Mouse (Mus musculus): ENCODE measurements at regions not wholly inside any gene's neighbourhood (a gene's known extent, or its start where the extent isn't known, plus 50 kb on each side); places are given as distances from the start of the nearest gene placed in this dataset.
A peak's percentile ranks its signal among the peaks of the same experiment; 100 is the strongest.

DNA sequence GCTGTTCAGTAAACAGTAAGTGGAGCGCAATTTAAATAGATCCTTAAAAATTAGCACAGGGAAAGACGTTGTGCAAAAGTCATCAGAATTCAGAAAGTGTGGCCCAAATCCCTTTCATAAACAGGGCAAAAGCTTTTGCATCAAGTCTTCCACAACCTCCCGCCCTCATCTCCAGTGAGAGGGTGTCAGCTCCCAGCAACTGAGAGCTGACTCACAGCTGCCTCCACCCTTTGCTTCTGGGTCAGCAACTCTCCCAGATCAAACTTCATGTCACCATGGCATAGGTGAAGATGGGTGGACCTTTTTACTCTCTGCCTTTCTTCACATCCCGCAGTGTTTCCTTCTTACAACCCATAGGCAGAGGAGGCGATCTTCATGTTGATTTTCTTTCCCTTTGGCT, 768.0 kb downstream of the Gm826 start:
- 65% methylated on average over 5 of the region's 5 CpGs for WGBS (ENCODE audit: insufficient replicate concordance)
- no peaks in the 10 kb centered on the region for H3K9me3 ChIP-seq (replicated peaks)
- H3K9ac ChIP-seq, result no peak overlapping the region
- H3K4me3 ChIP-seq (replicated peaks), result no peak overlapping the region
- H3K36me3 ChIP-seq (replicated peaks), result no peaks in the 10 kb centered on the region
- H3K27me3 ChIP-seq, result no peaks in the 10 kb centered on the region
- H3K27ac ChIP-seq (replicated peaks), result no peak overlapping the region
- no peak for ATAC-seq (ENCODE audit: insufficient read depth)
- no peak overlapping the region for H3K4me2 ChIP-seq
- no peaks in the 10 kb centered on the region for H3K4me1 ChIP-seq (replicated peaks)

DNA sequence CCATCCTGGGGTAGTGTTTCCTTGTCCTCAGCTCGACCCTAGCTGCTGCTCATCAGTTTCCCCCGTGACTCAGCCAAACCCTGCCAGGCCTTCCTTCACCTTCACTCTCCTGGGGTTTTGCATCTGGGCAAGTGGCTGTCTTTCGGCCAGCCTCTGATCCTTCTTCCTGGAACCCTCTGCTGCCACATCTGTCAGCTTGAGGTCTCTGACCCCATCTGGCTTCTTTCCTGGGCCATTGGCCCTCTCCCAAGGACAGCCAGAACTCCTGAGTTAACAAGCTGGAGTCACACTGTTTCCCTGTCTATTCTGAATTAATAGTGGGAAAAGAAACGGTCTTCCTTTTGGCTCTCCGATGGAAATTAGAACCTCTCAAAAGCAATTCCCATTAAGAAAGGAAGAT, 767.5 kb downstream of the Gm826 start:
- Histone ChIP-seq H3K4me3 (replicated peaks) (no peak overlapping the region), H3K9me3 (replicated peaks) (no peaks in the 10 kb centered on the region), H3K27ac (replicated peaks) (no peak overlapping the region), H3K4me1 (replicated peaks) (no peaks in the 10 kb centered on the region), H3K4me2 (no peak overlapping the region), H3K27me3 (no peaks in the 10 kb centered on the region), H3K36me3 (replicated peaks) (no peaks in the 10 kb centered on the region), H3K9ac (no peak overlapping the region)
- 52% methylated on average over 5 of the region's 5 CpGs for WGBS (ENCODE audit: insufficient replicate concordance)
- ATAC-seq (ENCODE audit: insufficient read depth), result no peak

DNA sequence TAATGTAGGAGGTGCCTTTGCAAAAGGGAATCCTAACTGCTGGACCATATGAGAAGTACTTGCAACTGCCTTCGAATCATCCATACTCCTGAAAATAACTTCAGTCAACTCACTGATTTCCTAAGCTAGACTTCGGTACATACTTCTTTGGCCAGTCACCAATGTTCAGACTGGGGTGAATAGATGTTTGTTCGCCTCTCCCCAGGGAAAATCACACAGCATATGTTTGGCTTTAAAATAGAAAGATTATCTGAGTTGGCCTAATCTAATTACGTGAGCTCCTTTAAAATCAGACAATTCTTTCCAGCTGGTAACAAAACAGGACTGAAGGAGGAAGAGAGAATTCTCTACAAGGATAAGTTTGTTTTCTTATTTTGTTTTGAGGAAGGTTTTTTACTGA, 765.6 kb downstream of the Gm826 start:
- WGBS (ENCODE audit: insufficient replicate concordance), result 60% methylated on average over 4 of the region's 4 CpGs
- no peaks in the 10 kb centered on the region for H3K9me3 ChIP-seq (replicated peaks)
- no peaks in the 10 kb centered on the region for H3K36me3 ChIP-seq (replicated peaks)
- H3K9ac ChIP-seq, result no peak overlapping the region
- no peaks in the 10 kb centered on the region for H3K27me3 ChIP-seq
- no peaks in the 10 kb centered on the region for H3K4me1 ChIP-seq (replicated peaks)
- H3K4me3 ChIP-seq (replicated peaks), result no peak overlapping the region
- H3K27ac ChIP-seq (replicated peaks), result no peak overlapping the region
- H3K4me2 ChIP-seq, result no peak overlapping the region
- no peak for ATAC-seq (ENCODE audit: insufficient read depth)

DNA sequence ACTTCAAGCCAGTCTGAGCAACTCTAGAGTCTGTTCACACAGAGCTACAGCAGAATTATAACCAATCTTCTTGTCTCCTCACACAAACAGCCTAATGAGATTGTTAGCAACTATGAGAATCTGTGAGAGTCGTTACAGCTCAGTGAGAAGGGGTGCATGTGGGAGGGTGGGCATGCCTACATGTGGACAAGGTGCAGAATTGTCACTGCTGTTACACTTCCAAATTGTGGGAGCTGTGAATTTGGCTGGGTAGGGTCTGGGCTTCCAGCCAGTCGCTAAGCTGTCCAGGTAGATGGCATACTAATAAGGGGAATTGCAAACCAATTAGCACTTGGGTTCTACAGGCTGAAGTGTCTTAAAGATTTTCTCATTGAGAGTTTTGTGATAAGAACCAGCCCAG, 762.1 kb downstream of the Gm826 start:
- Histone ChIP-seq H3K4me2 (no peak overlapping the region), H3K36me3 (replicated peaks) (no peaks in the 10 kb centered on the region), H3K4me1 (replicated peaks) (no peaks in the 10 kb centered on the region), H3K27me3 (no peaks in the 10 kb centered on the region), H3K4me3 (replicated peaks) (no peak overlapping the region), H3K27ac (replicated peaks) (no peak overlapping the region), H3K9me3 (replicated peaks) (no peaks in the 10 kb centered on the region), H3K9ac (no peak overlapping the region)
- no peak for ATAC-seq (ENCODE audit: insufficient read depth)
- WGBS (ENCODE audit: insufficient replicate concordance), result 55% methylated on average over 2 of the region's 2 CpGs

DNA sequence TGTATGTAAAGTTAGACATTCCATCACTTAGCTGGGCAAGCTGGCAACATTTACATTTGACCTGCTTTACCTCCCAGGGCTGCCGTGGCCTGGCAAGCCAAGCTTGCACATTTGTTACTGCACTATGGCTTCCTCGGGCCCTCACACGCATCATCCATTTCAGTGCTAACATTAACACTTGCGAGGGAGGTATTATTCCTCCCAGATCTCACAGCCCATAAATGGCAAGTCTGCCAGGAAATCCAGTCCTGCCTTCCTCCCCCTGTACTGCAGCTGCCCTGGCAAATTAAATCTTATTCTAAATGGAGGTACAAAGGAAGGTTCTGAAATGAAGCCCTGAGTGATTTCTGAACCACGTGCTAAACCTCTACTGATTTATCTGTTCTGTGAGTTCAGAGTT, 758.7 kb downstream of the Gm826 start:
- no peaks in the 10 kb centered on the region for H3K9me3 ChIP-seq (replicated peaks)
- H3K4me2 ChIP-seq, result no peak overlapping the region
- ATAC-seq (ENCODE audit: insufficient read depth), result no peak
- no peak overlapping the region for H3K27ac ChIP-seq (replicated peaks)
- 65% methylated on average over 5 of the region's 5 CpGs for WGBS (ENCODE audit: insufficient replicate concordance)
- H3K27me3 ChIP-seq, result no peaks in the 10 kb centered on the region
- no peak overlapping the region for H3K4me3 ChIP-seq (replicated peaks)
- H3K4me1 ChIP-seq (replicated peaks), result no peaks in the 10 kb centered on the region
- no peaks in the 10 kb centered on the region for H3K36me3 ChIP-seq (replicated peaks)
- no peak overlapping the region for H3K9ac ChIP-seq

DNA sequence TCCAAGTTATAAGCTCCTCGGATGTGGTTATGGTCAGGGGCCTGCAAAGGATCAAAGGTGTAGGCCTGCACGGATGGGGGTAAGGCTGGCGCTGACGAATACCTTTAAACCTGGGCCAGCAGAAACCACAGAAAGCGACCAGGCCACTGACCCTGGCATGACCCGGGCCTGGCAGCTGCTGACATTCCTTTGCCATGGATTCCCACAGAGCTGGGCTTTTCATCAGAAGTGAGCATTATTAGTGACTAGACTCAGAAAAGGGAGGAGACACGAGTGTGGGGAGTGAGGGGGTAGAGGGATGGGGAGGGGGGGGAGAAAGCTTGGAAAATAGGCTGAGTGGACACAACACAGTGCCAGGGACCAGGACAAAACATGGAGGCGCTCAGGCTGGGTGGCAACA, 750.9 kb downstream of the Gm826 start:
- no peak overlapping the region for H3K27ac ChIP-seq (replicated peaks)
- H3K36me3 ChIP-seq (replicated peaks), result no peaks in the 10 kb centered on the region
- H3K4me2 ChIP-seq, result no peak overlapping the region
- no peaks in the 10 kb centered on the region for H3K9me3 ChIP-seq (replicated peaks)
- H3K4me1 ChIP-seq (replicated peaks), result no peaks in the 10 kb centered on the region
- no peak overlapping the region for H3K9ac ChIP-seq
- ATAC-seq (ENCODE audit: insufficient read depth), result no peak
- H3K4me3 ChIP-seq (replicated peaks), result no peak overlapping the region
- no peaks in the 10 kb centered on the region for H3K27me3 ChIP-seq
- 50% methylated on average over 8 of the region's 8 CpGs for WGBS (ENCODE audit: insufficient replicate concordance)

DNA sequence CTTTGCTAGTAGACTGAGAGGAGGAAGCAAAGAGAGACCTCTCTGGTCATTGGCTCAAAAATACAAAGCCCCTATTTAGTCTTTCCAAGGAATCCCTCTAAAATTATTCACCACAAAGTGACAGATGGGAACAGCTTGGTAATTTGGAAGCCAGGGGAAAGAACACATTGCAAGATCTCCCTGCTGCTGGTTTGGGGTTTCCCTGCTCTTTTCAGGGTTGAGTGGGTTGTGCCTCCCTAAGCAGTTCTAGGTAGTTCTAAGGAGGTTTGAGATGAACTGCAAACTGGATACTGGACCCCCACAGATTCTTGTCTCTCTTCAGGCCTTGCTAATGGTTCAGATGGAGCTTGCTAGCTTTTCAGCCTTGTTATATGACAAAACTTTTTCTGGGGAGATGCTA, 749.3 kb downstream of the Gm826 start:
- Histone ChIP-seq H3K4me3 (replicated peaks) (no peak overlapping the region), H3K4me1 (replicated peaks) (no peaks in the 10 kb centered on the region), H3K27me3 (no peaks in the 10 kb centered on the region), H3K27ac (replicated peaks) (no peak overlapping the region), H3K9ac (no peak overlapping the region), H3K4me2 (no peak overlapping the region), H3K9me3 (replicated peaks) (no peaks in the 10 kb centered on the region), H3K36me3 (replicated peaks) (no peaks in the 10 kb centered on the region)
- ATAC-seq (ENCODE audit: insufficient read depth), result no peak

DNA sequence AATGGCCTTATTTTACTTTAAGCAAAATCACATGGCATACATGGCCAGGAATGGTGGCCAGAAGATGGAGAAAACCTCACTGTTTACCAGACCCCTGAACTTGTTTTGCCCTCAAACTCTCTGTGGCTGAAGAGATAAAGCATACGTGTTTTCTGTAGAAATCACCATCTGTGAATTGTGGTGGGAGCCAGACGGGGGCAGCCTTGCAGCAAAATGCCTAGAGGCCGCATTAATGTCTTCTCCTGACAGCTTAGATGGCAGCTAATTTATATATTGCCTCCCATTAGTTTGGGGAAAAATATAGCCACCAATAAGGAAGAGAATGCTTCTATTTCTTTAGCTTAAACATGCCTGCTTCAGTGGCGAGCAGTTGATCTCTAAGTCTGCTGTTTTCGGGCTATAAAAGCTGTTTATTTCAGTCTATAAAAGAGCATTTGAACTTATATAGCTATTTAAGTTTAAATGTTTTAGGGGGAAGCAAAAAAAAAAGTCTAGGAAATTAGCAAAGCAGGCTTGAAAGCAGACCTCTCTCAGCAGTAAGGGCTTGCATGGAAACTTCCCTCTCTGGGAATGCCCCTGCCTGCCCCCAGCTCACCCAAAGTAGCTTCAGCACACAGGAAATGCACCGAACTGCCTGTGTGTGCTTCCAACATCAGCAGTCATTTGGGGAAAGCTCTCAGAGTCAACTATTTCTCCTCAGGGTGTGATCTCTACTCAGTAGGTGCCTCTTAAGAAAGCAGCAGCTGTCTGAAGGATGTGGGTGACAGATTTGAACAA, 747.1 kb downstream of the Gm826 start:
- no peak for ATAC-seq (ENCODE audit: insufficient read depth)
- Histone ChIP-seq H3K27ac (replicated peaks) (no peak overlapping the region), H3K9ac (no peak overlapping the region), H3K4me2 (no peak overlapping the region), H3K4me1 (replicated peaks) (no peaks in the 10 kb centered on the region), H3K9me3 (replicated peaks) (no peaks in the 10 kb centered on the region), H3K36me3 (replicated peaks) (no peaks in the 10 kb centered on the region), H3K27me3 (no peaks in the 10 kb centered on the region), H3K4me3 (replicated peaks) (no peak overlapping the region)
- 37% methylated on average over 6 of the region's 6 CpGs for WGBS (ENCODE audit: insufficient replicate concordance)

DNA sequence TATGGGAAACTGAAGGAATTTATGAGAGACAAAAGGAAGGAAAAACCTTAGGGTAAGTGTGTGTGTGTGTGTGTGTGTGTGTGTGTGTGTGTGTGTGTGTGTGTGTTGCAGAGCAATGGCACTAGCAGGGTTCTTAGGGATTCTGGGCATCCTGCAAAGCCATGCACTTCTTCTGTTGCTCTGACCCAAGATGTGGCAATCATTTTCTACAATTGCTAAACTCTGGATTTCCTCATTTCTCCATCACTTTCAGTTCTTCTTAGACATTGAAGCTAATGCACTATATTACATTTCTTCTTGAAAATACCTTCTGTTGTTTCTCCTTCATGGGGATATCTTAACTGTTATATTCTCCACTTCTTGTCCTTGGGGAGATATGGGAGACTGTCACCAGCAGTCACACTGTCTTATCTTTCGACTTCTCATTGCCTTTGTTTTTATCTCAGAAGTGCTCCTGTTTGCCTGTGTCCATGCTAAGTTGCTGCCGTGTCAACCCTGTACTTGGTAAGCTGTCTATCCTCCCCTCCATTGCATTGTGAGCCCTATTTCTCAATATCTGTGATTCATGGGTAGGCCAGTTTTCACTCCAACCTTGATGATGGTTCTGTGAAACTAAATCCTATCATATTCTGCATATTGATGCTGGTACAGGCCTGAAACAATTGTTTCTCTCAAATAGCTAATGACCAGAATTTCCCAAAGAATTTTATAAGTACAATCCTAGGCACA, 742.4 kb downstream of the Gm826 start:
- H3K9ac ChIP-seq, result no peak overlapping the region
- no peaks in the 10 kb centered on the region for H3K36me3 ChIP-seq (replicated peaks)
- H3K4me3 ChIP-seq (replicated peaks), result no peak overlapping the region
- 31% methylated on average over 2 of the region's 2 CpGs for WGBS (ENCODE audit: insufficient replicate concordance)
- H3K9me3 ChIP-seq (replicated peaks), result no peaks in the 10 kb centered on the region
- no peak overlapping the region for H3K4me2 ChIP-seq
- no peaks in the 10 kb centered on the region for H3K4me1 ChIP-seq (replicated peaks)
- peak; percentile 34; the same call in 1 of the 2 replicates for ATAC-seq (ENCODE audit: insufficient read depth)
- H3K27me3 ChIP-seq, result no peaks in the 10 kb centered on the region
- H3K27ac ChIP-seq (replicated peaks), result no peak overlapping the region

DNA sequence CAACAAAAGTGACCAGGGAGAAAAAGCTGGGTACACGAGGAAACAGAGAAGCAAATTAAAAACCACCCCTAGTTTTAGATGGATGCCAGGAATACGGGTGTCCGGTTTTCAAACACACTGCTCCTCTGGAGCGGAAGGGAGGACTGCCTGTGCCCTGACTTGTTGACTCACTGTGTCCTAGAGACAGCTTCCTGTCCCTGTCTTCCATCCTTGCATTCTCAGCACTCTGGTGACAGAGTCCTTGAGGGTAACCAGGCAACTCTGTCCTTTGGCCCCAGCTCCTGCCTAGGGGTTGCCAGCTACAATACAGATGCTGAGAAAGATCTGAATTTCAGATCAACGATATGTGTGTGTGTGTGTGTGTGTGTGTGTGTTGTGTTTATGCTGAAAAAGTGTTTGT, 741.1 kb downstream of the Gm826 start:
- ATAC-seq (ENCODE audit: insufficient read depth), result no peak
- no peaks in the 10 kb centered on the region for H3K36me3 ChIP-seq (replicated peaks)
- H3K4me2 ChIP-seq, result no peak overlapping the region
- no peak overlapping the region for H3K9ac ChIP-seq
- H3K27ac ChIP-seq (replicated peaks), result no peak overlapping the region
- WGBS (ENCODE audit: insufficient replicate concordance), result 31% methylated on average over 5 of the region's 5 CpGs
- H3K4me3 ChIP-seq (replicated peaks), result no peak overlapping the region
- H3K4me1 ChIP-seq (replicated peaks), result no peaks in the 10 kb centered on the region
- H3K9me3 ChIP-seq (replicated peaks), result no peaks in the 10 kb centered on the region
- no peaks in the 10 kb centered on the region for H3K27me3 ChIP-seq

DNA sequence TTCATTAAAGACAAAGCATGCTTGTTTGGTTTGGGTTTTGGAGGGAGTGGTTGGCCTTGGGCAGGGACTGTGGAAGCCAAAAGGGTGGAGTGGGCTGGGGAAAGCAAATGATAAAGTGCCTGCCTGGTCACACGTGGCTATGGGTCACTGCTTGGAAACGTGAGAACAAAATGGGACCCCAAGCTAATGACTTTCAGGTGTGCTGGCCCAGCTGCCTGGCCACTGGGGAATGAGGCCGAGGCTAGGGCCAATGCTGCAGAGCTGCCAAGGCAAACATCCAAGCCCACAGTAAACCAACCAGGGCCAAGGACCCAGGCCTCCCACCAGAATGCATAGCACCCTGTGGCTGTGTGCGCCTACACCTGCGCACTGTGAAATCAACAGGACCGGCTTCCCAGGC, 737.7 kb downstream of the Gm826 start:
- no peak for ATAC-seq (ENCODE audit: insufficient read depth)
- no peaks in the 10 kb centered on the region for H3K4me1 ChIP-seq (replicated peaks)
- H3K27ac ChIP-seq (replicated peaks), result no peak overlapping the region
- WGBS (ENCODE audit: insufficient replicate concordance), result 74% methylated on average over 6 of the region's 6 CpGs
- no peaks in the 10 kb centered on the region for H3K36me3 ChIP-seq (replicated peaks)
- no peaks in the 10 kb centered on the region for H3K27me3 ChIP-seq
- H3K4me3 ChIP-seq (replicated peaks), result no peak overlapping the region
- no peaks in the 10 kb centered on the region for H3K9me3 ChIP-seq (replicated peaks)
- no peak overlapping the region for H3K4me2 ChIP-seq
- no peak overlapping the region for H3K9ac ChIP-seq

DNA sequence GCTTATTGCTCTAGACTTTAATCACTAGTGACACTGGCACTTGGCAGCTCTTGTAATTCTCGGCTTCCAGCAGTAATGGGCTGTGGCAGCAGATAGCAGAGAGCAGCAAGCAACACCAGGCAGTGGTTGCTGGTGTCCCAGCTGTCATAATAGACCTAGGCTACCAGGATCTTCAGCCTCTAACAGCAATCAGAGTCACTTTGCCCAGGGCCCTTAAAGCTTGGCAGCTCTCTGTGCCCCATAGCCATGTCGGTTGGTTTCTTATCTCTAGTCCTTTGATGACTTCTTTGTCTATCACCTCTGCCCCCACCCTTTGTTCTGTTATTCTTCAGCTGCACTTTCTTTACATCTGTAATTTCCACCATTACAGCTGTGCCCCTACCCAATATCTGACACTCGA, 735.9 kb downstream of the Gm826 start:
- H3K4me1 ChIP-seq (replicated peaks), result no peaks in the 10 kb centered on the region
- no peaks in the 10 kb centered on the region for H3K27me3 ChIP-seq
- H3K4me2 ChIP-seq, result no peak overlapping the region
- WGBS (ENCODE audit: insufficient replicate concordance), result 41% methylated on average over 3 of the region's 3 CpGs
- H3K4me3 ChIP-seq (replicated peaks), result no peak overlapping the region
- H3K9ac ChIP-seq, result no peak overlapping the region
- H3K9me3 ChIP-seq (replicated peaks), result no peaks in the 10 kb centered on the region
- no peak overlapping the region for H3K27ac ChIP-seq (replicated peaks)
- ATAC-seq (ENCODE audit: insufficient read depth), result no peak
- no peaks in the 10 kb centered on the region for H3K36me3 ChIP-seq (replicated peaks)

Data from liver, embryonic 15.5 days (tissue).